Mouse (Mus musculus): ENCODE measurements at regions not wholly inside any gene's neighbourhood (a gene's known extent, or its start where the extent isn't known, plus 50 kb on each side); places are given as distances from the start of the nearest gene placed in this dataset.
"Not testable (repeated sequence)": the region's sequence is repeated elsewhere in the genome, so short reads cannot be mapped to it uniquely, and the experiment has no call there.

DNA sequence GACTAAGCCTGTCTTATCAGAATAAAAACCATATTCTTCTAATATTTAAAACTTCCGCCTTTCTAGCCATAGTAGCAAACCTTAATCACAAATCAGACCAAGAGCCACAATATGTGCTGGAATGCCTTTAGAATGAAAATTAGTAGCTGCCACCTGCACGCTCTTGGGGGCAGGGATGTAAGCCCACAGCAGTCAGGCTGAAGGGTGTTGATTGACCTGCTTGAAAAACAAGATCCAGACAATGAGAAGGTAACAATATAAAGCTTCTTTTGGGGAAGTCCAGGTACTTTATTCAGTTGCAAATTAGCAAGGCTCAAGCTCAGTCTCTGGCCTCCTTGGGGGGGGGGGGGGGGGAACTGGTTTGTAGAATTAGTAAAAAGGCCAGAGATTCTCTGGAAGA lies 222.3 kb upstream of the Ell2 start:
- not testable (repeated sequence) for DNase-seq

DNA sequence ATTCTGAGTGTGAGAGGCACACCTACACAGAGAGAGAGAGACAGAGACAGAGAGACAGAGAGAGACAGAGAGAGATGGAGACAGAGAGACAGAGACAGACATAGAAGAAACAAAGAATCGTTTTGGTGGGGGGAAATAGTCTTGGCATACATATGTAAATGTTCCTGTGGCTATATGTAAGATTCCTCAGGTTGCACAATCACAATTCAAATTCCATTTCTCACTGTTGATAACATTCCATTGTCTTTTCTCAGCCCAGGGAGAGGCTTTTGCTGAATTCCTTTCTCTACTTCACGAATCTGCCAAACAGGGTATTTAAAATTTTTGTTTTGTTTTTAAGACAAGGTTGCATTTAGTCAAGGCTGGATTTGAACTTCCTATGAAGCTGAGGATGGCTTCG lies 205.0 kb upstream of the Ell2 start:
- DNase-seq: no peak

DNA sequence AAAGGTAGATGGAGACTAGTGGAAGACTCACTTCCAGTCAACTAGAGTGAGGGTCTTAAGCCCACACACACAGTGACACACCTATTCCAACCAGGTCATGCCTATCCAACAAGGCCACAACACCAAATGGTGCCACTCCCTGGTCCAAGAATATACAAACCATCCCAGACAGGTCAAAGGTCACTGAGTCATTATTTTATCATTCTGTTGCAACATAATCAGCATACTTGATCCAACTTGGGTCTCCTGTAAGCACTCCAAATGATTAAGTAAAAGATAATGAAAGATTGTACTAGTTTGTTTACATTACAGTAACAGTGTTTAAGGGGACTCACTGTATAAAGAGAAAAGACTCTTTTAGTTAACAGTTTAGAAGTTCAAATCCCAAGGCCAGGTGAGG lies 203.2 kb upstream of the Ell2 start:
- no peak for DNase-seq

DNA sequence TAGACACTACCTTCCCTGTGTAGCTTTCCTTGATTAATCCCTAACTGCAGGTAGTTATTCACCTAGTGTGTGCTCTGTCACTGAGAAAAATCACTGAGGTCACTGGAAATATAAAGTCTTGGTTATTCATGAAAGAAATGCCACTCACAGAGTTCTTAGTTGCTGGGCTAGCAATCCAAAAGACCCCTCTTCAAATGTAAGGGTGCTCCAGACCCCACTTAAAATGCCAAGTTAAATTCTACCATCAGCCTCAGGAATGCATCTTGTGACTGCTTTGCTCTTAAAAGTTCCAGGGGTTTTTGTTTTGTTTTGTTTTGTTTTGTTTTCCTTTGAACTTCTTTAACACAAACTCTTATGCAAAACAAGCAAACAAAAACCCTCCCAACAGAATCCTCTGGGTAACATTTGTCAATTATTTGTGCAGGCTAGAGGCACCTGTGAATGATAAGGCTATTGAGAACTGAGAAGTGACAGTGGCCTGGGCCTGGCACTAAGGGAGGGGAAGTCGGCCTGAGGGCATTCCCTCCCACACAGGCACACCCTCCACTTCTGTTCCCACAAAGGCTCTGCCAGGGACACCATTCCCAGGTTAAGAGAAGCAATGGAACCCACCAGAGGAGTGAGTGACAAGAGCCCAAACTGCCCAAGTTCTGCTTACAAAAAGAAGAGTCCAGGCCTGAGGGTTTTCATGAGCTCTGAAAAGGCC lies 192.1 kb upstream of the Ell2 start:
- DNase-seq: no peak

DNA sequence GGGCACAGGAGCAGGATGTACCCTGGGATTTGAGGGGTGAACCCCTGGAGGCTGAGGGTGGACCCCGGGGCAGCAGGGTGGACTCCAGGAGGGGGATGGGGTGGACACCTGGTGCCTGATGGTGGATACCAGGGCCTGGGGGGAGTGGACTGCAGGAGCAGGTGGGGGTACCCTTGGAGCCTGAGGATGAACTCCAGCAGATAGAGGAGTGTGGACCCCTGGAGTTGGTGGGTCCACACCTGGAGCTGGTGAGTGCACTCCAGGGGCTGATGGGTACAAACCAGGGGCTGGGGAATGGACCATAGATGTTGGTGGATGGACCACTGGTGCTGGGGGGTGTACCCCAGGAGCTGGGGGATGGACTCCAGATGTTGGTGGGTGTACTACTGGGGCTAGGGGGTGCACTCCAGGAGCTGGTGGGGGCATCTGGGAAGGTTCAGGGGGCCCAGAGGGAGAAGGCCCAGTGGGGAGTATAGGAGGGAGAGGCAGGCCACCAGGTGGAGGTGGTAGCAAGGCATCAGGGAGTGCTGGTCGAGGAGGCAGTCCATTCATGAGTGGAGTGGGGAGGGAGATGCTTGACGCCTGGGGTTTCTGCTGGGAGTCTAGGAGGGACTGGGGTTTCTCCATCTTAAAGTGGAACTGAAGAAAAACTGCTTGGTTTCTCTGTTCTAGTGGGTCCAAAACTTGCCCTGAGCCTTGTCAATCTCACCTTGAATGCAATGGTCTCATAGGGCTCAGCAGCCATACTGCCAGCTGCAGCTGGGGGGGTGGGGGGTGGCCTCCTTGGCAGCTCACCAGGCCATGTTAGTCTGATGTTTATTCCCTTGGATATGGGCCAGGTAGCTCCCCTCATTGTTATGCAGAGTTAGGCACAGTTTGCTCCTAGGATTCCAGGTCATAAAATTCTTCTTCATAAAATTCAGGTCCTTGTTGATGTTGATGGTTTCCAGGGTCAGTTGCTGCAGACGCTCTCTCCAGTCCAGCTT lies 183.0 kb upstream of the Ell2 start:
- no peak for DNase-seq

DNA sequence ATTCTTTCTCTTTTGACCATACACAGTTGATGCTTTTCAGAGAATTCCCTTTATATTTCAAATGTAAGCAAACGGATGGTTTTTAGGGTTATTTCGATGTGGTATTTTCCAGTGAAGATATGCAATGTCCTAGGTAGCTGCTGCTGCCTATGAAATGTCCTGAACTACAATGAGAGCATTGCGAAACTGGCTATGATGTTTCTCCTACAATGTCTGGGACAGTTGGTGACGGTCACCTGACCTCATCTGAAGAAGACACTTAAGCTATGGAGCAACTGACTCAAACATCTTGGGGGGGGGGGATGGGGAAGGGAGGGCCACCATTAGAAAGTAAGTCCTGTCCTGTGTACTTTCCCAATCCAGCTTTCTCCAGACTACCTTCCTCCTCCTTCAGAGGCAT lies 182.1 kb upstream of the Ell2 start:
- DNase-seq: no peak

DNA sequence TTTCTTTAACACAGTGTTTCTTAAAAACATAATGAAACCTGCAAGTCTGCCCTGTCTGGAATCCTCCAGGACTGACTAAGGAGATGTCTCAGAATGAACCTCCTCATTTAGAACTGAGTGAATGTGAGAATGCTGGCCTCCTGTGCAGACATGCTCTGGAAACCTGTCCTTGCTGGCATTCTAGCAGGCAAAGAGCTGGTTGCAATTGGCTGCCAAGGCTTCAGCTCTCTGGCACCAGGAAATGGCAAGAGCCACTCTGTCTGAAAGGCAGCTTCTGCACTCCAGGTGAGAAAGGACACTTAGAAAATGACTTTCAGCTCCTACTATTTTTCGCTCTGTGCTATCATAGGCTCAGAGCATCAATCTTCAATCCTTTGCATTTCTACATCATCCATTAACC lies 175.0 kb upstream of the Ell2 start:
- DNase-seq: no peak

DNA sequence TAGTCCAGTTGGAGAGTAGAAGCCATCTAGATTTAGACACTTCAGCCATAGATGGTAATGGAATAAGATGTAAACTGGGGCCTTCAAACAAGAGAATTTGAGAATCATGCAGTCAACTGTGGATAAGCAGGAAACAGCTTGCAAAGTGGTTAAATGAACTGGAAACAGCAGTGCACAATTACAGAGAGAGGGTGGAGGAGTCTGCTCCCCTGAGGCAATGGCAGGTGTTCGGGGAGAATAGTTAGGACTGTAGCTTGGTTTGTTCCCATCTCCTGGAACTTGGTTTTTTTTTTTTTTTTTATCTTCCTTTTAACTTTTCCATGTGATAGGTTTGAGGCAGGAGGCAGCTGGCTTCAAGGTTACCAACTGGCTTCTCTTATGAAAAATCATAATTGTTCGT lies 165.1 kb upstream of the Ell2 start:
- no peak for DNase-seq

DNA sequence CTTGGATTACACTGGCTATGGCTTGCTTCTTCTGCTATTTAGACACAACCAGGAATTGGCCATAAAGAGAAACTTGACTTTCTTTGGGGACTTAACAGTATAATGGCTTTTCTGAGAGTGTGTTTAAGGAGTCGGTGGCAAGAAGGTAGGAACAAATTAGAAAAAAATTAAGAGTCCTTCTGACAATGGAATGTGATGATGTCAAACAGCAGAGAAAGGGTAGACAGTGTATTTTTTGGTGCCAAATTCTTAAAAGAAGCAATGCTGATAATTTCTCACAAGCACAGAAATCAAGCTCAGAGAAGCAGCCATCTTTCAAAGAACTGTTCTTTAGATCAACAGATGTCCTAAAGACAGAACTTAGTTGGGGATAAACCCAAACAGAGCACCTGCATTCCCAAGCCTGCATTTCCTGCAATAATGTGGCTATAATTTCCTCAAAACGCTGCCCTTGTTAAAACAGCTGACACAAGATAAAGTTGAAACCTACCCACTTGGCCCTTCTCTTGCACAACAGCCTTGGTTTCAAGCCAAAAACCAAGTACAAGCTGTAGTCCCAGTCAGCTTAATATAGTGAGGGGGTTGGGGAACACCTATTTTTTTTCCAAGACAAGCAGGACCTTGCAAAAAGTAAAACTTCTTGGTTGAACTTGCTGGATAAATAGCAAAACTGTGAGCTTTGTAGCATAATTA lies 164.2 kb upstream of the Ell2 start:
- no peak for DNase-seq

DNA sequence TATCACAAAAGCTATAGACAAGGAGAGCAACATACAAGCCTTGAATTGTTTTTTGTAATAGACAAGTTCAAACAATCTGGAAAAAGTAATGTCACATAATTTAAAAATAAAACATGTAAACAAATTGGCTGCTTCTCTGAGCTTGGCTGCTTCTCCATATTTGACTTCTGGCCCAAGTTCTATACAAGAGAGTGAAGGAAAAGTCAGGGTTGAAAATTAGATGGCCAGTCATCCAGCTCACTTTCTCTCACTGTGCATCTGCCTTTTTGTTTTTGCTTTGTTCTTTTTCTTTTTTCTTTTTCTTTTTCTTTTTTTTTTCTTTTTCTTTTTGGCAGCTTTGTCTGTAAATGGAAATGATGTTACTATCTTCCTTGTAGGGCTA lies 163.6 kb upstream of the Ell2 start:
- no peak for DNase-seq

DNA sequence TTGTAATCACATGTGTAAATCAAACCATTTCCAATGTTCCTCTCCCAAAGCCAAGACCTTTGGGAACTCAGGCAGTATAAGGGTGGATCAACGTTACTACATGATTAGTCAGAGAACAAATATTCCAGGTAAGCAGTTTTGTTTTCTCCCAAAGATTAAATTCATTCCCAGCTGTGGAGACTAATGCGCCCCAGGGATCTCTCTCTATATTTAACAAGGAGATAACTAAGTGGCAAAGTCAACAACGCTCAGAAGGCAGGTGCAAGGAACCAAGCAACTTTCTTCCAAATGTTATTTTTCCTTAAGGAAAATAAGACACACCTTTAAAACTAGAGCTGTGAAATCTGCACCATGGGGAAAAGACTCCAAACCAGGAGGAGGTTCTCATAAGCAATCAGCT lies 163.0 kb upstream of the Ell2 start:
- DNase-seq: no peak

DNA sequence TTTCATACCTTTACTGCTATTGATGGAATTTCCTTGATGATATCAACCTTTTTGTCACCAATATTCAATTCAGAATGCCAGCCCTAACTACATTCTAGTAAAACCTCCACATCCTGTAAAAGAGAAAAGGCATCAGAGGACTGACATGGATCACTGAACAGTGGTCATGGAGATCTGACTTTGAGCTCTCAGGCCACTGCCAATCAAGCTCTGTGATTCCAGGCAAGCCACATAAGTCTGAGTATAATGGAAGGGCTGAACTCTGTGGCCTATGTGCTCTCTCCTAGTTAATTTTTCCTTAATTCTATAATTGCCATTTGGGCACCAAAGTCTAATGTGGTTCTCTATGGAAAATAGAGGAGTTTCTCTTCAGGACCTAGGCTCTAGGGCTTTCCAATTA lies 161.8 kb upstream of the Ell2 start:
- DNase-seq: no peak

DNA sequence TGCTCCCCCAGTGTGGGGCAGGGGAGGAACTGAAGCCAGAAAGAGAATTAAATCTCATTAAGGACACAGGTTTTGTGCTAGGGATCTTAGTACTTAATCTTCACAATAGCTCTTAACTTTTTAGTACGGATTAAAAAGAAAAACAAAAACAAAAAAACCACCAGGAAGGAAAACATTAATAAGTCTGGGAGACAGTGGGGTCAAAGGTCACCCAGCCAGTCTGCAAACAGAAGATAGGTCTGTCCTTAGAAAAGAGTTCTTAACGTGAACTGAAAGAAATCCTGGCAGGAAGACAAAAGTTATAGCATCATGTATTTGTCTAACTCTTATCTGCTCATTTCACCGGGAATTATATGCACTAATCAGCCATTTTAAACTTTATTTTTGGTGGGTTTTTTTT lies 158.8 kb upstream of the Ell2 start:
- no peak for DNase-seq

DNA sequence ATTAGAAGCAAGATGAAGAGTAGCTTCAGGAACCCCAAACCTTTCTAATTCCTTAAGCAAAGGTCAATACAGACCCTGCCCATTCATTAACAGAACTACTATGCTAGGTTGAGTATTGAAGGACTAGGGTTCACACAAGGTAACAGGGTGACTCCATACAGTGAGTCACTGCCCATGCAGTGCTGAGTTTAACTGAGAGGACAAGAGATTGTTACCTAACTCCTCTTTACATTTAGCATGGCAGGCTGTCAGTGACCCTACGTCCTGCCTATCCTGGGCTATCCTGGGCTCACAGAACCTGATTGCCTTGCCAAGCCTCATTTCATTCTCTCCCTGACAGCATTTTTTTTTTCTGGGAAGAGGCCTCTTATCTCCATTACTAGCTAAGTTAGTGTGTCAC lies 127.6 kb upstream of the Ell2 start:
- no peak for DNase-seq

DNA sequence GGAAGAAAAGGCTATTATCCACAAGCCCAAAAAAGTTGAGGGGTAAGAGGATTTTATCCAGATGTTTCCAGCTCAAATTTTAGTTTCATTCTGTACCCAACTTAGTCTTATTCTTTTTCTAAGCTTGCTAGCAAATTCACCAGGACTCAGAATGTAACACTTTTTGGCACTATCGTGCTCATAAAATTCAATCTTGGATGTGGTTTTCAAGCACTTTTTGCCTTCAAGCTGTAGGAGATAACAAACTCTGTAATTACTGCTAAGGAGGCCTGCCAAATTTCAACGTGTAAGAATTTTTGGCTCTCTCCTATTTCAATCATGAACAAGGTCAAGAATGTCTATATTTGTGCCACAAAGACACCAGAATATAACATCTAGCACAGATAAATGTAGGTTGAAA lies 115.7 kb upstream of the Ell2 start:
- DNase-seq: no peak

DNA sequence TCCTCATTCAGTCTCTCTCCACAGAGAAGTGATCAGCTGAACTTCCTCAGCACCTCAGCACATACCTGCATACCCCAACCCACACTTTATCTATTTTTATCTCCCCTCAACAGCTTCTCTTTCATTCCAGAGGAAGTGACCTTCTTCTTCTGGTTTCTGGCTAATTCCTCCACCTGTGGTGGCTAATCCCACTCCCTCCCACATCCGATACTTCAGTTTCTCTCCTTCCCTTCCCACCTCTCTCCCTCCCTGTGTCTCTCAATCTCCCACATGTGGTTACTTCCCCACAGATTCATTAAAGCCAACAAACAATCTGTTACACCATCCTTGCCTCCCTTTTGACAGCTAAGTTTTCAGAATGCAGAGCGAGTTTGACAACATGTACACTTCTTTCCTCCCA lies 109.7 kb upstream of the Ell2 start:
- DNase-seq: no peak

DNA sequence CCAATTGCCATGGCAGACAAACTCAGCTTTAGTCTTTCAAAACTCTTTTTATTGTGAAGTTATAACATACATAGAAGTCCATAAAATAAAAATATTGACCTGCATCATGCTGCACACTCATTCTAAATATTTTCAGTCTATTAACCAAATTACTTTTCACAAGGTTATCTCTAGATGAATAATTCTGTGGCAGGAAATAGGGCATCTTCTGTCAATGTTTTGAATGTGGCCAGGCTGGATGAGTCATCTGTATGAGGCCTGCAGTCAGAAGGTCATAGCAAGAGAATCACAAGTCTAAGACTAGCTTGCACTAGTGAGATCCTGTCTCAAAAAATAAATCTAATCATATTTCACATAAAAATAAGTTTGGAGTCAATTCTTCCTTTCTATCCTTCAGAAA lies 108.4 kb upstream of the Ell2 start:
- DNase-seq: no peak

DNA sequence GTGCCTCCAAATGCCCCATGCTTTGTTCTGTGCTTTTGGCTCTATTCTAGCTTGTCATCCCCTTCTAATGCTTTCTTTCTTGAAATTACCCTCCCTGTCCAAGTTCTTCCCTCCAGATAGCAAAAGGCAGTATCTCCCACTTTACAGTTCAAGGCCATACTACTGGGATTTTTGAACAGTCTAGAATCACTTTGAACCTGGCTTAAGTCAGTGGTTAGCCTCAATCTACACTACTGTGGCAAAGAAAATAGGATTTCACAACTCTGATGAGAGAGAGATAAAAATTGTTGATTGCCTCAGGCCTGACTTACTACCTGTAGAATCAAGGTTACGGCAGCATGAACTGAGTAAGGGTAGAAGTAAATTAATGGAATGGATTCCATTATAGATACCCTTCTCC lies 107.9 kb upstream of the Ell2 start:
- no peak for DNase-seq

DNA sequence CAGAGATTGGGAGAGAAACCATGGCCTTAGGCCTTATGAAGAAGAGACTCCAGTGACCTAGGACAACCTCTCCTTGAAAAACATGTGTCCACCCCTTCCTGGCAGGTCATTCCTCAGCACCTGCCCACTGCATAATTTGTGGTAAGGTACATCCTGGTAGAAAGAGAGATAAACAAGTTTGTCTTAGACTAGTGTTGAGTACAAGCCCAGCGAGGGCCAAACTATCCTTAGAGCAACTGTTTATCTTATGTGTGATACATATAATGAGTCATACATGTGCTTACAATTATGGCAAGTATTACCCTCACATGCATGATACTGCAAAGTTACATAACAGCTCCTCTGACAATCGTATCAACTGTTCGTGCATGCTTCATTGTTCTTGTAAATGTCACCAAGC lies 83.3 kb upstream of the Ell2 start:
- DNase-seq: no peak

DNA sequence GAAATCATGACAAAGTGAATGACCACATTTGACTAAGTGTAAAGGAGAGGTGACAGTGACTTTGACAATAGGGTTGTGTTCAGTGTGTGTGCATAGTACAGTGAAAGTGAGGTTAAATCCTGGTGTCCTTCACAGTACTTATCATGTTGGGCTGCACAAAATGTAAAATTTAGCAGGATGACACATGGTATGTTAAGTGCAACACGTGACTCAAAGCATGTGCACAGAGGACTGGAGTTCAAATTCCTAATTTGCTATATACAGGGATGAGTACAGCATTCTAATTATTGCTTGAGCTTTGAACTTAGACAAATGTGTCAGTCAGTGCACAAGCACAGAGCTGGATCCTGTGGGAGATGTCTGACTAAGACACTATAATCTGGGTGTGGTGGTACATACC lies 79.2 kb upstream of the Ell2 start:
- no peak for DNase-seq

DNA sequence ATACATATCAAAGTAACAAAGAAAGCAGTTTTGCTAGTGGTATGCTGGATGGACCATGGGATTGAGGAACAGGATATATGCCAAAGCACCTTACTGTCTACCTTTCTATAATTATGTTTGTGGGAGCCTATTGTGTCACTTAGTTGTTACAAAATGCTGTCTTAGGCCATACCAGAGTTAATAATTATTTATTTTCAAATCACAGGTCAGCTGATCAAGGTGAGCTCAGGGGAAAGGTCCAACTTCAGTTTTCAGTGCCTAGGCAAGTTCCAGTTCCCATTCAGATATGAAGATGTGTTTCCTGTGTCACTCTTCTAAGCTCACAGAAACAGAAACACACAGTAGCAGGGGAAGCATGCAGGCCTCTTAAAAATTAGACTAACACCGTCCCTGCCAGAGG lies 75.5 kb upstream of the Ell2 start:
- no peak for DNase-seq

DNA sequence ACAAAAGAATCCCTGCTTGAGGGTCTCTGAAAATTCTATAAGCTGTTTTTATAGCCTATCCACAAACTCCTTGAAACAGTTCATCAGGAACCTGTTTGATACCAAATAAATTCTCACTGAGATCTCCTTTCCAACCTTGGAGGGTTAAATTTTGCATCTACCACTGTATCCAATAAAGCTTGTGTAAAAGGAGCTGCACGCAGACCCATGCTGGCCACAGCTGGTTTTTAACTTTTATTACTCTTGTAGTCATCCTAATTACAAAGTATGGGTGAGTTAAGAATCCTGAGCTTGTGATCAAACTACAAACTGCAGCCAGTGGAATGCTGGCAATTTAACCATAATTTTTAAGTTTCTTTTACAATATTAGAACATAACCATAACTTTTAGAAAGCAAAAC lies 59.0 kb upstream of the Ell2 start:
- no peak for DNase-seq

DNA sequence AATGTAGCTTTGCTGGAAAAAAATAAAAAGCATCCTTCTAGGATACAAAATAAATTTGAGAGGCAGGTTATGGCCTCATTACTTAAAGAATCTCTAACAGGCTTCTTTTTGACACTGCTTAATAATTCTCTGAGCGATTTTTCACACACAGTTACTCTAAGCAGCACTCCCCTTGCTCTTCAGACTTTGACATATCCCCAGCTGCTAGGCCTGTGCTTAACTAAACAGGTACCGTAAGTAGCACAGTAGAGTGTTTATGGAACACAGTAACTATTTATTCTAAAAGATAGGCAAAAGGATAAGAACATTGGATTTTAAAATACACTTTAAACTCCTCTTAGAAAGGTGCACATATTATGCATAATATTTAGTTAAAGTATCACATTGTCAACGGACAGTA lies 54.6 kb upstream of the Ell2 start:
- DNase-seq: no peak

DNA sequence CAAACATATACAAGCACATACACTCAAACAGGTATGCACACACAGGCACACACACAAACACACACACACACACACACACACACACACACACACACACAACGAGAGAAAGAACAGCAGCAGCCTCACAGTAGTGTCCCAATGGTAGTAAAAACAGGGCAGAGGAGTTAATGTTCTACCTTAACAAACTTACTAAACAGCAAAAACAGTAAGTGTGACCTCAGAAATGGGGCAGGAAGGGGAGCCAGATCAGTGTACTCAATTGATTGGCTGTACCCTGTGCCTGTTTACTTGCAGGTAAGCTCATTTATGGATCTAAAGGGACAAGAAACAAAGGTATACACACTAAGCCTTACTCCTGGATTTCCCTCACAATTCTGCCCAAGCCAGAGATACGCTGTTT lies 53.6 kb upstream of the Ell2 start:
- DNase-seq: no peak
